Mouse (Mus musculus) heart, adult 2 months (tissue): ENCODE data around the gene Sh3bp4. TPM values are rescaled to one million over a fixed set of nuclear protein-coding genes. Genes with fewer than 3 reads are reported as not detected.

Experiments used
- DNase-seq, 2 experiments: peaks; one replicate each; pipeline ENCODE4 v3.0.0; 2021
- H3K27ac ChIP-seq: fragments of 200-600 bp; 2 replicates; pipeline ENCODE4 v1.8.1; 2022
- H3K27me3 ChIP-seq: fragments of 200-500 bp; 2 replicates; pipeline ENCODE4 v1.6.1; 2012; ENCODE audit warnings: mild to moderate bottlenecking, low read length, inconsistent platforms, mixed read lengths; ENCODE audit not compliant: control insufficient read depth, insufficient read depth
- H3K36me3 ChIP-seq: fragments of 200-500 bp; 2 replicates; pipeline ENCODE4 v1.6.1; 2012; ENCODE audit warnings: low read length, inconsistent platforms; ENCODE audit not compliant: control insufficient read depth, insufficient read depth
- H3K4me1 ChIP-seq: fragments of 200-500 bp; 2 replicates; pipeline ENCODE4 v1.6.1; 2011; ENCODE audit warnings: low read length; ENCODE audit not compliant: control insufficient read depth, insufficient read depth
- H3K4me3 ChIP-seq: fragments of 200-600 bp; 2 replicates; pipeline ENCODE4 v1.8.1; 2022
- H3K79me2 ChIP-seq: fragments of 200-500 bp; replicated peaks from 2 replicates; pipeline ENCODE4 v1.6.1; 2012; ENCODE audit warnings: mild to moderate bottlenecking, inconsistent platforms, low read length, moderate library complexity, mixed read lengths; ENCODE audit not compliant: control insufficient read depth, insufficient read depth
- H3K9ac ChIP-seq: fragments of 200-500 bp; 2 replicates; pipeline ENCODE4 v1.6.1; 2012; ENCODE audit warnings: low read depth, mild to moderate bottlenecking, control low read depth, inconsistent platforms, low read length, mixed read lengths
- CTCF ChIP-seq: fragments of 200-600 bp; IDR thresholded peaks from 2 replicates; pipeline ENCODE4 v1.8.1; 2022; ENCODE audit warnings: antibody characterized with exemption, mild to moderate bottlenecking, moderate library complexity
- EP300 ChIP-seq: fragments of 200-500 bp; IDR thresholded peaks from 2 replicates; pipeline ENCODE4 v1.6.1; 2011; ENCODE audit warnings: low read depth, low read length, control low read depth; ENCODE audit not compliant: insufficient read depth
- POLR2A ChIP-seq: fragments of 200-500 bp; IDR thresholded peaks from 2 replicates; pipeline ENCODE4 v1.6.1; 2011; ENCODE audit warnings: mild to moderate bottlenecking, low read depth, low read length, control low read depth; ENCODE audit not compliant: insufficient read depth
- WGBS: fragments of 180-500 bp; shearing (Covaris S2); methylation state at CpG from one replicate; pipeline ENCODE4 v1.1.7; 2018; 5-methylcytosine and 5-hydroxymethylcytosine counted together
- intact Hi-C: fragments of 180-260 bp; cut with DNase I; formaldehyde crosslinking; loops from one replicate; pipeline ENCODE4 v1.15.1; 2025
- polyA plus RNA-seq: library from polyadenylated mRNA; depleted of rRNA; stranded (reverse); fragments of >200 nt; gene quantifications from 2 replicates; pipeline ENCODE4 v1.2.3, GENCODE M21; 2012
- total RNA-seq, 2 experiments: library from RNA; stranded (reverse); gene quantifications; 2 replicates each; pipeline ENCODE4 v1.2.3; 2021

Sh3bp4 gene
- total and polyA plus RNA-seq, 3 experiments = 8.6 to 11.1 (median 10.0) TPM

- intact Hi-C loops = no loop called here
- 0 out of 2 replicates have a peak overlapping the region, but pooled peaks have one; percentile 17 for H3K9ac ChIP-seq
- peaks cover 2% of the 10 kb centered on the region for H3K79me2 ChIP-seq
- WGBS = 30% methylated on average over 14 of the region's 14 CpGs
- no peaks in the 10 kb centered on the region for H3K36me3 ChIP-seq
- H3K27me3 ChIP-seq = no peaks in the 10 kb centered on the region
- TF ChIP-seq EP300 = no peak
- TF ChIP-seq POLR2A = no peak
- no peak for TF ChIP-seq CTCF
- H3K27ac ChIP-seq = peak overlapping the region; percentile 96
- H3K4me3 ChIP-seq = peak overlapping the region; percentile 78
- peaks cover 7% of the 10 kb centered on the region for H3K4me1 ChIP-seq
- no peak for DNase-seq
Observed at GRCm38 (mm10) chr1:89072143-89072990, 2.2 kb downstream of the Sh3bp4 start.

- peaks cover 9% of the 10 kb centered on the region for H3K4me1 ChIP-seq
- WGBS = 76% methylated on average over 5 of the region's 5 CpGs
- H3K79me2 ChIP-seq = peaks cover 2% of the 10 kb centered on the region
- intact Hi-C loops = no loop called here
- H3K4me3 ChIP-seq = no peak overlapping the region
- TF ChIP-seq CTCF (no peak), POLR2A (no peak), EP300 (no peak)
- no peak overlapping the region for H3K9ac ChIP-seq
- no peak overlapping the region for H3K27ac ChIP-seq
- DNase-seq = no peak
- peaks cover 2% of the 10 kb centered on the region; the same call in 1 of the 2 replicates for H3K36me3 ChIP-seq
- no peaks in the 10 kb centered on the region for H3K27me3 ChIP-seq
Observed at GRCm38 (mm10) chr1:89073291-89073846, 3.2 kb downstream of the Sh3bp4 start.

GRCm38 (mm10) chr1:89074678-89075077 is 4.5 kb downstream of the Sh3bp4 start:
- no peak for DNase-seq
- no peak for TF ChIP-seq CTCF
- no peak for TF ChIP-seq EP300
- no peak for TF ChIP-seq POLR2A
- intact Hi-C loops = no loop called here

GRCm38 (mm10) chr1:89075120-89075519 is 4.9 kb downstream of the Sh3bp4 start:
- H3K4me3 ChIP-seq = no peak overlapping the region
- H3K27ac ChIP-seq = no peak overlapping the region; the same call in 1 of the 2 replicates
- H3K4me1 ChIP-seq = peaks cover 14% of the 10 kb centered on the region
- TF ChIP-seq EP300 = no peak
- H3K27me3 ChIP-seq = no peaks in the 10 kb centered on the region
- no peak for DNase-seq
- H3K36me3 ChIP-seq = peaks cover 4% of the 10 kb centered on the region; the same call in 1 of the 2 replicates
- peaks cover 2% of the 10 kb centered on the region for H3K79me2 ChIP-seq
- WGBS = 75% methylated on average over 8 of the region's 8 CpGs
- intact Hi-C loops = no loop called here
- H3K9ac ChIP-seq = no peak overlapping the region

More at GRCm38 (mm10) chr1:89074678-89075077, 4.5 kb downstream of the Sh3bp4 start:
- H3K4me3 ChIP-seq = no peak overlapping the region
- peak overlapping the region; percentile 12; the same call in 1 of the 2 replicates for H3K27ac ChIP-seq
- peaks cover 2% of the 10 kb centered on the region for H3K79me2 ChIP-seq
- peaks cover 14% of the 10 kb centered on the region for H3K4me1 ChIP-seq
- peaks cover 4% of the 10 kb centered on the region; the same call in 1 of the 2 replicates for H3K36me3 ChIP-seq
- H3K27me3 ChIP-seq = no peaks in the 10 kb centered on the region
- H3K9ac ChIP-seq = no peak overlapping the region
- WGBS = 56% methylated on average over 6 of the region's 6 CpGs

GRCm38 (mm10) chr1:89076777-89077176 is 6.6 kb downstream of the Sh3bp4 start:
- 89% methylated on average over 9 of the region's 9 CpGs for WGBS
- peaks cover 21% of the 10 kb centered on the region for H3K4me1 ChIP-seq

GRCm38 (mm10) chr1:89078240-89078639 is 8.0 kb downstream of the Sh3bp4 start:
- WGBS = 55% methylated on average over 2 of the region's 2 CpGs
- H3K36me3 ChIP-seq = peaks cover 4% of the 10 kb centered on the region; the same call in 1 of the 2 replicates
- no peak overlapping the region for H3K4me3 ChIP-seq
- no peak overlapping the region for H3K9ac ChIP-seq
- intact Hi-C loops = loop anchor here (2.0 kb wide), 1 partner anchor 15 kb away; no protein-coding TSS in a partner anchor
- TF ChIP-seq POLR2A (no peak), EP300 (no peak), CTCF (no peak)
- no peaks in the 10 kb centered on the region for H3K27me3 ChIP-seq
- peak in 1 of 2 experiments; percentile 10 for DNase-seq
- no peak overlapping the region; the same call in 1 of the 2 replicates for H3K27ac ChIP-seq
- peaks cover 5% of the 10 kb centered on the region for H3K79me2 ChIP-seq
- peaks cover 22% of the 10 kb centered on the region for H3K4me1 ChIP-seq

More at GRCm38 (mm10) chr1:89076777-89077176, 6.6 kb downstream of the Sh3bp4 start:
- H3K4me3 ChIP-seq = no peak overlapping the region
- H3K27ac ChIP-seq = no peak overlapping the region
- no peak for DNase-seq
- intact Hi-C loops = no loop called here
- H3K9ac ChIP-seq = no peak overlapping the region
- H3K27me3 ChIP-seq = no peaks in the 10 kb centered on the region
- TF ChIP-seq POLR2A = no peak
- TF ChIP-seq CTCF = no peak
- TF ChIP-seq EP300 = no peak
- peaks cover 2% of the 10 kb centered on the region for H3K79me2 ChIP-seq
- peaks cover 4% of the 10 kb centered on the region; the same call in 1 of the 2 replicates for H3K36me3 ChIP-seq
